Mouse (Mus musculus): Measurements from ENCODE around the gene Enpp3. TPM values are rescaled to one million over a fixed set of nuclear protein-coding genes. Genes with fewer than 3 reads are reported as not detected.

Gene Enpp3
- 9.2 and 10.4 TPM in 2 replicates for polyA plus RNA-seq (2014; fragmentation: Nextera tagmentation; extraction: Ambion mirVana)

GRCm38 (mm10) chr10:24842676-24843075 lies at the start of gene Enpp3:
Enpp3 (minus strand) TSS chr10:24842823.
- no peak within 1 kb of the TSS for H3K4me3 ChIP-seq (ENCODE audit: low read depth, low read length)
- H3K4me2 ChIP-seq (ENCODE audit: low read depth, low read length), result no peak within 1 kb of the TSS
- H3K27me3 ChIP-seq (ENCODE audit: control insufficient read depth, insufficient read depth, low read length), result no peaks in the 10 kb centered on the region
- H3K4me1 ChIP-seq (ENCODE audit: control insufficient read depth, insufficient read depth, low read length), result no peaks in the 10 kb centered on the region
- no peak within 1 kb of the TSS for H3K27ac ChIP-seq (replicated peaks; ENCODE audit: low read depth, low read length)
- 76% methylated on average over 1 of the region's 1 CpGs for WGBS
- H3K36me3 ChIP-seq (replicated peaks; ENCODE audit: control insufficient read depth, insufficient read depth, low read depth, low read length), result no peaks in the 10 kb centered on the region
- DNase-seq (ENCODE audit: low spot score), result no peak
- H3K9me3 ChIP-seq (replicated peaks; ENCODE audit: control insufficient read depth, low read length), result no peaks in the 10 kb centered on the region
- no peak for ATAC-seq (replicated peaks; ENCODE audit: insufficient number of reproducible peaks, low FRiP score, low TSS enrichment, low read depth)
- H3K9ac ChIP-seq (replicated peaks; ENCODE audit: low read length), result no peak within 1 kb of the TSS

- ATAC-seq (replicated peaks; ENCODE audit: insufficient number of reproducible peaks, low FRiP score, low TSS enrichment, low read depth), result no peak
- H3K36me3 ChIP-seq (replicated peaks; ENCODE audit: control insufficient read depth, insufficient read depth, low read depth, low read length), result no peaks in the 10 kb centered on the region; the same call in 1 of the 2 replicates
- DNase-seq (ENCODE audit: low spot score), result no peak
- no peak overlapping the region for H3K27ac ChIP-seq (replicated peaks; ENCODE audit: low read depth, low read length)
- no peak overlapping the region for H3K9ac ChIP-seq (replicated peaks; ENCODE audit: low read length)
- H3K4me1 ChIP-seq (ENCODE audit: control insufficient read depth, insufficient read depth, low read length), result no peaks in the 10 kb centered on the region
- no peaks in the 10 kb centered on the region for H3K27me3 ChIP-seq (ENCODE audit: control insufficient read depth, insufficient read depth, low read length)
- no peaks in the 10 kb centered on the region for H3K9me3 ChIP-seq (replicated peaks; ENCODE audit: control insufficient read depth, low read length)
- H3K4me3 ChIP-seq (ENCODE audit: low read depth, low read length), result no peak overlapping the region
- H3K4me2 ChIP-seq (ENCODE audit: low read depth, low read length), result no peak overlapping the region
- WGBS, result 96% methylated on average over 7 of the region's 7 CpGs
These were observed 45.7 kb upstream of the Enpp3 start for GRCm38 (mm10) chr10:24888343-24888742.

GRCm38 (mm10) chr10:24886008-24886407 lies 43.4 kb upstream of the Enpp3 start:
- no peaks in the 10 kb centered on the region for H3K27me3 ChIP-seq (ENCODE audit: control insufficient read depth, insufficient read depth, low read length)
- no peaks in the 10 kb centered on the region; the same call in none of the 2 replicates for H3K36me3 ChIP-seq (replicated peaks; ENCODE audit: control insufficient read depth, insufficient read depth, low read depth, low read length)
- no peaks in the 10 kb centered on the region for H3K9me3 ChIP-seq (replicated peaks; ENCODE audit: control insufficient read depth, low read length)
- DNase-seq (ENCODE audit: low spot score) (peak; percentile 57), ATAC-seq (replicated peaks; ENCODE audit: insufficient number of reproducible peaks, low FRiP score, low TSS enrichment, low read depth) (no peak)
- WGBS, result 80% methylated on average over 9 of the region's 9 CpGs
- H3K9ac ChIP-seq (replicated peaks; ENCODE audit: low read length), result no peak overlapping the region
- H3K27ac ChIP-seq (replicated peaks; ENCODE audit: low read depth, low read length), result no peak overlapping the region
- no peaks in the 10 kb centered on the region for H3K4me1 ChIP-seq (ENCODE audit: control insufficient read depth, insufficient read depth, low read length)
- H3K4me3 ChIP-seq (ENCODE audit: low read depth, low read length), result no peak overlapping the region
- H3K4me2 ChIP-seq (ENCODE audit: low read depth, low read length), result no peak overlapping the region

- no peak for ATAC-seq (replicated peaks; ENCODE audit: insufficient number of reproducible peaks, low FRiP score, low TSS enrichment, low read depth)
- DNase-seq (ENCODE audit: low spot score), result no peak
- Histone ChIP-seq H3K4me3 (ENCODE audit: low read depth, low read length) (no peak overlapping the region), H3K4me2 (ENCODE audit: low read depth, low read length) (no peak overlapping the region), H3K4me1 (ENCODE audit: control insufficient read depth, insufficient read depth, low read length) (no peaks in the 10 kb centered on the region), H3K36me3 (replicated peaks; ENCODE audit: control insufficient read depth, insufficient read depth, low read depth, low read length) (peaks cover 6% of the 10 kb centered on the region), H3K27ac (replicated peaks; ENCODE audit: low read depth, low read length) (no peak overlapping the region), H3K27me3 (ENCODE audit: control insufficient read depth, insufficient read depth, low read length) (no peaks in the 10 kb centered on the region), H3K9me3 (replicated peaks; ENCODE audit: control insufficient read depth, low read length) (no peaks in the 10 kb centered on the region), H3K9ac (replicated peaks; ENCODE audit: low read length) (no peak overlapping the region)
- WGBS, result 86% methylated on average over 4 of the region's 4 CpGs
These were observed 31.0 kb upstream of the Enpp3 start for GRCm38 (mm10) chr10:24873624-24874023.

- Histone ChIP-seq H3K27me3 (ENCODE audit: control insufficient read depth, insufficient read depth, low read length) (no peaks in the 10 kb centered on the region), H3K4me3 (ENCODE audit: low read depth, low read length) (peak within 1 kb of the TSS; percentile 73), H3K36me3 (replicated peaks; ENCODE audit: control insufficient read depth, insufficient read depth, low read depth, low read length) (peaks cover 3% of the 10 kb centered on the region; the same call in 1 of the 2 replicates), H3K27ac (replicated peaks; ENCODE audit: low read depth, low read length) (no peak within 1 kb of the TSS), H3K4me2 (ENCODE audit: low read depth, low read length) (peak within 1 kb of the TSS; percentile 58), H3K4me1 (ENCODE audit: control insufficient read depth, insufficient read depth, low read length) (no peaks in the 10 kb centered on the region), H3K9me3 (replicated peaks; ENCODE audit: control insufficient read depth, low read length) (no peaks in the 10 kb centered on the region), H3K9ac (replicated peaks; ENCODE audit: low read length) (peak within 1 kb of the TSS; percentile 83)
- ATAC-seq (replicated peaks; ENCODE audit: insufficient number of reproducible peaks, low FRiP score, low TSS enrichment, low read depth) (peak; percentile 99), DNase-seq (ENCODE audit: low spot score) (peak; percentile 97)
- WGBS, result under 1% methylated on average over 36 of the region's 36 CpGs
These were observed 27.2 kb upstream of the Enpp3 start, which contains the start of gene Med23 for GRCm38 (mm10) chr10:24869760-24870290. Med23 (plus strand) TSS chr10:24869986.

GRCm38 (mm10) chr10:24864434-24864833 lies 21.8 kb upstream of the Enpp3 start:
- Histone ChIP-seq H3K9me3 (replicated peaks; ENCODE audit: control insufficient read depth, low read length) (no peaks in the 10 kb centered on the region), H3K27me3 (ENCODE audit: control insufficient read depth, insufficient read depth, low read length) (no peaks in the 10 kb centered on the region), H3K4me3 (ENCODE audit: low read depth, low read length) (no peak overlapping the region), H3K4me1 (ENCODE audit: control insufficient read depth, insufficient read depth, low read length) (no peaks in the 10 kb centered on the region), H3K36me3 (replicated peaks; ENCODE audit: control insufficient read depth, insufficient read depth, low read depth, low read length) (no peaks in the 10 kb centered on the region), H3K4me2 (ENCODE audit: low read depth, low read length) (no peak overlapping the region), H3K27ac (replicated peaks; ENCODE audit: low read depth, low read length) (no peak overlapping the region), H3K9ac (replicated peaks; ENCODE audit: low read length) (no peak overlapping the region)
- ATAC-seq (replicated peaks; ENCODE audit: insufficient number of reproducible peaks, low FRiP score, low TSS enrichment, low read depth) (no peak), DNase-seq (ENCODE audit: low spot score) (no peak)
- WGBS, result 81% methylated on average over 6 of the region's 6 CpGs

GRCm38 (mm10) chr10:24863146-24863545 lies 20.5 kb upstream of the Enpp3 start:
- H3K27ac ChIP-seq (replicated peaks; ENCODE audit: low read depth, low read length), result no peak overlapping the region
- H3K36me3 ChIP-seq (replicated peaks; ENCODE audit: control insufficient read depth, insufficient read depth, low read depth, low read length), result no peaks in the 10 kb centered on the region
- H3K9ac ChIP-seq (replicated peaks; ENCODE audit: low read length), result no peak overlapping the region
- H3K4me2 ChIP-seq (ENCODE audit: low read depth, low read length), result no peak overlapping the region
- WGBS, result 74% methylated on average over 2 of the region's 2 CpGs
- no peaks in the 10 kb centered on the region for H3K27me3 ChIP-seq (ENCODE audit: control insufficient read depth, insufficient read depth, low read length)
- no peaks in the 10 kb centered on the region for H3K4me1 ChIP-seq (ENCODE audit: control insufficient read depth, insufficient read depth, low read length)
- no peaks in the 10 kb centered on the region for H3K9me3 ChIP-seq (replicated peaks; ENCODE audit: control insufficient read depth, low read length)
- ATAC-seq (replicated peaks; ENCODE audit: insufficient number of reproducible peaks, low FRiP score, low TSS enrichment, low read depth), result no peak
- H3K4me3 ChIP-seq (ENCODE audit: low read depth, low read length), result no peak overlapping the region
- no peak for DNase-seq (ENCODE audit: low spot score)

- no peak for DNase-seq (ENCODE audit: low spot score)
- Histone ChIP-seq H3K27ac (replicated peaks; ENCODE audit: low read depth, low read length) (no peak overlapping the region), H3K9ac (replicated peaks; ENCODE audit: low read length) (no peak overlapping the region), H3K36me3 (replicated peaks; ENCODE audit: control insufficient read depth, insufficient read depth, low read depth, low read length) (no peaks in the 10 kb centered on the region), H3K4me2 (ENCODE audit: low read depth, low read length) (no peak overlapping the region), H3K4me3 (ENCODE audit: low read depth, low read length) (no peak overlapping the region), H3K4me1 (ENCODE audit: control insufficient read depth, insufficient read depth, low read length) (no peaks in the 10 kb centered on the region), H3K9me3 (replicated peaks; ENCODE audit: control insufficient read depth, low read length) (no peaks in the 10 kb centered on the region), H3K27me3 (ENCODE audit: control insufficient read depth, insufficient read depth, low read length) (no peaks in the 10 kb centered on the region)
- ATAC-seq (replicated peaks; ENCODE audit: insufficient number of reproducible peaks, low FRiP score, low TSS enrichment, low read depth), result no peak
- WGBS, result 37% methylated on average over 2 of the region's 2 CpGs
These were observed 625 bp downstream of the Enpp3 start for GRCm38 (mm10) chr10:24841998-24842397.
